In genomic region chr11:33649358-33649757, GRCm38 (mm10) we compare ENCODE assay signal across 30 mouse cellular contexts. TPM values are rescaled to one million over a fixed set of nuclear protein-coding genes. Genes with fewer than 3 reads are reported as not detected.
DNase-seq lines count a peak whose midpoint lies in the region; ATAC-seq and TF ChIP-seq lines count a peak whose summit lies in the region.
"Had no signal": no experiment of that assay in that cellular context is flagged by ENCODE, and none has a peak within 500 bp of the region (broad histone marks: within the 10 kb centered on the region; RNA-seq: fewer than 3 reads in every experiment).

No protein-coding gene starts in this region.

- H3K4me3 ChIP-seq in hindbrain, postnatal 0 days (ENCODE audit: low read length) = no peak overlapping the region
- H3K4me3 ChIP-seq in hindbrain, embryonic 14.5 days (replicated peaks; ENCODE audit: low read length) = no peak overlapping the region
- no peak overlapping the region for H3K4me3 ChIP-seq in left cerebral cortex, adult 2 months
- H3K4me3 ChIP-seq in C2C12 (ENCODE audit: insufficient read depth, poor library complexity, severe bottlenecking) = no peak overlapping the region
- H3K4me3 ChIP-seq in E14TG2a.4 (replicated peaks; ENCODE audit: low read length) = no peak overlapping the region
- H3K4me3 ChIP-seq: forebrain, embryonic 10.5 days; heart, embryonic 12.5 days; heart, embryonic 15.5 days; hindbrain, embryonic 10.5 days; hindbrain, embryonic 13.5 days had no signal

- H3K27me3 ChIP-seq in hindbrain, postnatal 0 days (ENCODE audit: insufficient read depth, low read length) = no peaks in the 10 kb centered on the region
- H3K27me3 ChIP-seq in hindbrain, embryonic 14.5 days (ENCODE audit: control insufficient read depth, insufficient read depth, low read length) = no peaks in the 10 kb centered on the region
- peaks cover 5% of the 10 kb centered on the region for H3K27me3 ChIP-seq in C2C12 (ENCODE audit: control insufficient read depth, insufficient read depth, insufficient read length)
- peaks cover 3% of the 10 kb centered on the region; the same call in 1 of the 2 replicates for H3K27me3 ChIP-seq in E14TG2a.4 (ENCODE audit: insufficient read depth, low read length)
- H3K27me3 ChIP-seq: heart, embryonic 15.5 days; hindbrain, embryonic 13.5 days had no signal

- no peaks in the 10 kb centered on the region for H3K79me3 ChIP-seq in C2C12 (ENCODE audit: low read depth)

- intact Hi-C loops in left cerebral cortex, adult 2 months (cut with DNase I) = no loop called here

- H3ac ChIP-seq in C2C12 (ENCODE audit: control insufficient read depth, insufficient read length, low read depth) = no peak overlapping the region

- DNase-seq in hindbrain, postnatal 0 days (ENCODE audit: low spot score) = no peak
- no peak for DNase-seq in hindbrain, embryonic 14.5 days (ENCODE audit: low spot score)
- no peak for DNase-seq in left cerebral cortex, adult 2 months (ENCODE audit: extremely low spot score in 1 of 2, low spot score in 2 of 2)
- no peak for DNase-seq in left cerebral cortex, adult 9 months (ENCODE audit: low spot score in 2 of 2)
- no peak for DNase-seq in neural tube, embryonic 10.5 days (ENCODE audit: extremely low spot score, low spot score)
- no peak for DNase-seq in cerebellum, adult 11 months
- DNase-seq: adrenal gland, adult 2 months; adrenal gland, postnatal 14 days; B cell, adult 2 months; cerebellum, adult 11-12 months; cerebellum, adult 8-10 months; cerebellum, postnatal 14 days; gastrocnemius, postnatal 25 days; heart, adult 18-20 months; heart, postnatal 10 days; heart, postnatal 36 days had no signal

- peak; percentile 29 for TF ChIP-seq CTCF in hindbrain, postnatal 0 days (IDR thresholded peaks at IDR 0.05; ENCODE audit: low read depth)
- TF ChIP-seq CTCF in left cerebral cortex, adult 2 months (IDR thresholded peaks at IDR 0.05) = peak; percentile 42
- TF ChIP-seq CTCF in C2C12 (IDR thresholded peaks at IDR 0.05; ENCODE audit: control insufficient read depth, insufficient read depth, insufficient read length) (no peak), E14TG2a.4 (conservative IDR thresholded peaks at IDR 0.05; ENCODE audit: low read length) (peak; percentile 12; the same call in 1 of the 2 replicates)

- H3K9me3 ChIP-seq in hindbrain, postnatal 0 days (ENCODE audit: low read length) = no peaks in the 10 kb centered on the region
- no peaks in the 10 kb centered on the region for H3K9me3 ChIP-seq in hindbrain, embryonic 14.5 days (ENCODE audit: control insufficient read depth, low read length)
- no peaks in the 10 kb centered on the region for H3K9me3 ChIP-seq in E14TG2a.4 (ENCODE audit: low read length)
- H3K9me3 ChIP-seq: forebrain, embryonic 10.5 days; G1E; heart, embryonic 12.5 days; heart, embryonic 15.5 days; hindbrain, embryonic 10.5 days; hindbrain, embryonic 13.5 days had no signal

- H3K9ac ChIP-seq in hindbrain, postnatal 0 days (replicated peaks; ENCODE audit: low read length) = no peak overlapping the region
- no peak overlapping the region for H3K9ac ChIP-seq in hindbrain, embryonic 14.5 days
- H3K9ac ChIP-seq: heart, embryonic 12.5 days; heart, embryonic 15.5 days; hindbrain, embryonic 13.5 days had no signal

- ATAC-seq in hindbrain, postnatal 0 days = no peak
- ATAC-seq in hindbrain, embryonic 14.5 days (ENCODE audit: low FRiP score) = no peak
- ATAC-seq: CD4-positive, CD25-positive, alpha-beta regulatory T cell, adult 4 months; forebrain, embryonic 14.5 days; Patski had no signal

- no peak overlapping the region for H3K4me2 ChIP-seq in hindbrain, postnatal 0 days (ENCODE audit: low read depth, low read length)
- H3K4me2 ChIP-seq in hindbrain, embryonic 14.5 days (replicated peaks) = no peak overlapping the region
- H3K4me2 ChIP-seq: heart, embryonic 12.5 days; heart, embryonic 15.5 days; hindbrain, embryonic 13.5 days had no signal

- WGBS in hindbrain, postnatal 0 days = 77% methylated on average over 2 of the region's 2 CpGs
- WGBS in hindbrain, embryonic 14.5 days = 91% methylated on average over 2 of the region's 2 CpGs

- no peaks in the 10 kb centered on the region for H3K4me1 ChIP-seq in hindbrain, postnatal 0 days (ENCODE audit: insufficient read depth, low read length)
- H3K4me1 ChIP-seq in hindbrain, embryonic 14.5 days (replicated peaks; ENCODE audit: control insufficient read depth, insufficient read depth, low read length) = no peaks in the 10 kb centered on the region
- peaks cover 11% of the 10 kb centered on the region for H3K4me1 ChIP-seq in E14TG2a.4 (replicated peaks; ENCODE audit: low read depth, low read length)
- H3K4me1 ChIP-seq: heart, embryonic 12.5 days; heart, embryonic 15.5 days; hindbrain, embryonic 10.5 days; hindbrain, embryonic 13.5 days had no signal

- no peaks in the 10 kb centered on the region for H3K79me2 ChIP-seq in C2C12 (ENCODE audit: control insufficient read depth, insufficient read depth)

- no peak overlapping the region for H3K27ac ChIP-seq in hindbrain, postnatal 0 days
- H3K27ac ChIP-seq in hindbrain, embryonic 14.5 days = no peak overlapping the region
- H3K27ac ChIP-seq in left cerebral cortex, adult 2 months = no peak overlapping the region
- H3K27ac ChIP-seq: forebrain, embryonic 10.5 days; heart, embryonic 15.5 days; hindbrain, embryonic 10.5 days; hindbrain, embryonic 13.5 days had no signal

- H3K36me3 ChIP-seq in hindbrain, postnatal 0 days (ENCODE audit: insufficient read depth, low read length) = no peaks in the 10 kb centered on the region
- no peaks in the 10 kb centered on the region for H3K36me3 ChIP-seq in hindbrain, embryonic 14.5 days (replicated peaks; ENCODE audit: control insufficient read depth, insufficient read depth)
- H3K36me3 ChIP-seq in C2C12 (ENCODE audit: control insufficient read depth, insufficient read depth) = no peaks in the 10 kb centered on the region
- H3K36me3 ChIP-seq in E14TG2a.4 (ENCODE audit: insufficient read depth, low read length) = no peaks in the 10 kb centered on the region
- H3K36me3 ChIP-seq: forebrain, embryonic 10.5 days; G1E; heart, embryonic 12.5 days; heart, embryonic 15.5 days; hindbrain, embryonic 10.5 days; hindbrain, embryonic 13.5 days had no signal

TF ChIP-seq in C2C12, 6 proteins besides CTCF, POLR2A, EP300 and RAD21:
- peak; percentile 60 for TF ChIP-seq USF1 (IDR thresholded peaks at IDR 0.05; ENCODE audit: low read depth)
- TF ChIP-seq CEBPB (IDR thresholded peaks at IDR 0.05; ENCODE audit: low read depth) = no peak

RNA-seq across cellular contexts. Expression of gene D130052B06Rik, which starts 50.3 kb away (rescaled TPM):
- total RNA-seq in hindbrain, postnatal 0 days (2014; rRNA removed) = not detected in 2 replicates
- polyA plus RNA-seq in hindbrain, postnatal 0 days (2015; fragmentation: Nextera tagmentation; extraction: Ambion mirVana) = not detected in 2 replicates
- not detected in 2 replicates for polyA plus RNA-seq in hindbrain, embryonic 14.5 days (2014; fragmentation: Nextera tagmentation; extraction: Ambion mirVana)
- not detected for total RNA-seq in left cerebral cortex, adult 2 months (2021)
- polyA plus RNA-seq in C2C12 (2012; fragmentation: generic; extraction: Trizol) = not detected
- total RNA-seq: adrenal gland, adult 2 months; adrenal gland, postnatal 14 days; gastrocnemius, adult 8-10 months; gastrocnemius, postnatal 25 days; heart, adult 18-20 months; heart, postnatal 10 days; heart, postnatal 36 days had no signal
- polyA plus RNA-seq: adrenal gland, adult 2 months; CD4-positive, CD25-positive, alpha-beta regulatory T cell, adult 4 months; embryonic facial prominence, embryonic 14.5 days; forebrain, embryonic 10.5 days; forebrain, embryonic 14.5 days; G1E; heart, embryonic 12.5 days; heart, embryonic 15.5 days; intestine, embryonic 14.5 days; Patski had no signal
